ENCODE assay signal across 8 mouse cellular contexts in genomic region chr9:75527368-75528059, GRCm38 (mm10). TPM values are rescaled to one million over a fixed set of nuclear protein-coding genes. Genes with fewer than 3 reads are reported as not detected.
DNase-seq lines count a peak whose midpoint lies in the region; ATAC-seq lines count a peak whose summit lies in the region.

No protein-coding gene starts in this region.

- H3K4me1 ChIP-seq in hindbrain, embryonic 15.5 days (replicated peaks), result no peaks in the 10 kb centered on the region
- H3K4me1 ChIP-seq in hindbrain, embryonic 10.5 days (replicated peaks), result no peaks in the 10 kb centered on the region

- no peak for DNase-seq in hindbrain, embryonic 10.5 days (ENCODE audit: low spot score)
- peak; percentile 93 for DNase-seq in MN1 (ENCODE audit: low spot score)
- peak; percentile 99 for DNase-seq in heart, adult 11 months
- peak; percentile 23 for DNase-seq in kidney, postnatal 4 days
- DNase-seq in right cerebral cortex, postnatal 25 days, result no peak
- DNase-seq in cerebellum, adult 11 months, result no peak

- H3K9me3 ChIP-seq in hindbrain, embryonic 15.5 days, result no peaks in the 10 kb centered on the region
- no peaks in the 10 kb centered on the region for H3K9me3 ChIP-seq in hindbrain, embryonic 10.5 days

- 0 out of 2 replicates have a peak overlapping the region, but pooled peaks have one; percentile 5 for H3K27ac ChIP-seq in hindbrain, embryonic 15.5 days (replicated peaks)
- no peak overlapping the region for H3K27ac ChIP-seq in hindbrain, embryonic 10.5 days

- no peak overlapping the region for H3K4me3 ChIP-seq in hindbrain, embryonic 15.5 days
- H3K4me3 ChIP-seq in hindbrain, embryonic 10.5 days, result no peak overlapping the region

- no peak overlapping the region for H3K4me2 ChIP-seq in hindbrain, embryonic 15.5 days

- peak; percentile 42; the same call in 1 of the 2 replicates for ATAC-seq in hindbrain, embryonic 15.5 days (ENCODE audit: low FRiP score, low read depth)
- ATAC-seq in granulocyte monocyte progenitor cell, adult 5-6 weeks (replicated peaks; ENCODE audit: poor library complexity, severe bottlenecking), result no peak

- H3K9ac ChIP-seq in hindbrain, embryonic 15.5 days, result no peak overlapping the region

- H3K27me3 ChIP-seq in hindbrain, embryonic 15.5 days, result no peaks in the 10 kb centered on the region
- no peaks in the 10 kb centered on the region for H3K27me3 ChIP-seq in hindbrain, embryonic 10.5 days (ENCODE audit: insufficient read depth, poor library complexity, severe bottlenecking)

- 73% methylated on average over 13 of the region's 13 CpGs for WGBS in hindbrain, embryonic 15.5 days
- 89% methylated on average over 13 of the region's 13 CpGs for WGBS in hindbrain, embryonic 10.5 days

- peaks cover 16% of the 10 kb centered on the region for H3K36me3 ChIP-seq in hindbrain, embryonic 15.5 days
- peaks cover 30% of the 10 kb centered on the region for H3K36me3 ChIP-seq in hindbrain, embryonic 10.5 days

RNA-seq across cellular contexts. Expression of gene Tmod3, which starts 31.9 kb away (rescaled TPM):
- 80.8 and 84.5 TPM in 2 replicates for polyA plus RNA-seq in hindbrain, embryonic 15.5 days (2015; fragmentation: Nextera tagmentation; extraction: Ambion mirVana)
- polyA plus RNA-seq in hindbrain, embryonic 10.5 days (2016; fragmentation: Nextera tagmentation; extraction: Ambion mirVana), result 83.8 and 101 TPM in 2 replicates
- 52.9 and 58.1 TPM in 2 replicates for total RNA-seq in granulocyte monocyte progenitor cell, adult 5-6 weeks (2014; fragmentation: Nextera tagmentation)
- total RNA-seq in granulocyte monocyte progenitor cell, adult 5-6 weeks (2017), result 59.5 and 64.2 TPM in 2 replicates

Comparison
In these comparisons a context has a peak if more than half of its experiments do, and no peak if none do; other contexts are left out.
1. DNase-seq: peak in MN1 (single experiment), heart, adult 11 months (single experiment) and kidney, postnatal 4 days (2 of 2); none in hindbrain, embryonic 10.5 days (single experiment), right cerebral cortex, postnatal 25 days (single experiment) and cerebellum, adult 11 months (single experiment).